Mouse (Mus musculus) kidney, adult 2 months (tissue): ENCODE data around the gene Smim1.

Experiments used
- CTCF ChIP-seq: fragments of 200-500 bp; conservative IDR thresholded peaks from 2 replicates; pipeline ENCODE4 v1.5.1; 2011; ENCODE audit warnings: low read depth, mild to moderate bottlenecking, control low read depth, low read length, moderate library complexity, mixed read lengths; ENCODE audit not compliant: insufficient read depth, insufficient read length
- POLR2A ChIP-seq: fragments of 200-500 bp; IDR thresholded peaks from one replicate; pipeline ENCODE4 v1.6.1; 2011; ENCODE audit warnings: low read depth, low read length, control low read depth

DNA sequence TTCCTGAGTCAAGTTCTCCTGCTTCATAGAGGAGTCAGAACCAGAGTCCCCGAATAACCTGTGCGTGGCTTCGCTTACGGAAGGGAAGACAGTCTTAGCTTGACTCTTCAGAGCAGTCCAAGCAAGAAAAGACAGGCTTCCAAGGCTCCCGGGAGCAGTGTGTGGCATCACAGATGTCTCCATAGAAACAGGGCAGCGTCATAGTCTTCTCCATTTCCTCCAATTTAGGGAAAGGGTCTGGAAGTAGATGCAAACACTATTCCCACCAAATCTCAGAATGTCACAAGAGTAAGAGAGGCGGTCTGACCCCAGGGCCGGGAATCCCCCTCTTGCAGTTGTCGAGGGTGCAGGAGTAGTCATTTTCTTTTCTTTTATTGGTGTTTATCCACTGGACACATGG is 16.5 kb upstream of the Smim1 start, which contains the start of gene Ccdc27:
- no peak for TF ChIP-seq POLR2A
- TF ChIP-seq CTCF, result no peak
